Mouse (Mus musculus) cerebellum, postnatal 4 days (tissue): ENCODE results near the gene Fcer1g.

Experiments
- DNase-seq, 2 experiments: peaks; one replicate each; pipeline ENCODE4 v3.0.0; 2022; ENCODE audit warnings: low spot score in 2 of 2, mixed read lengths in 1 of 2

Fcer1g gene

GRCm38 (mm10) chr1:171216241-171216955, 17.8 kb downstream of the Fcer1g start:
- no peak for DNase-seq

- DNase-seq: no peak
Measured at GRCm38 (mm10) chr1:171213801-171214496, 20.2 kb downstream of the Fcer1g start, which contains the start of gene Nr1i3. Gene Nr1i3 (plus strand): TSS chr1:171213970.

- DNase-seq: no peak
Measured at GRCm38 (mm10) chr1:171212854-171213253, 21.3 kb downstream of the Fcer1g start.

GRCm38 (mm10) chr1:171209409-171209808, 24.8 kb downstream of the Fcer1g start:
- DNase-seq: no peak

GRCm38 (mm10) chr1:171205704-171206493, 28.3 kb downstream of the Fcer1g start:
- DNase-seq: no peak

GRCm38 (mm10) chr1:171204249-171204644, 29.9 kb downstream of the Fcer1g start:
- no peak for DNase-seq

- DNase-seq: no peak
Measured at GRCm38 (mm10) chr1:171203471-171204248, 30.5 kb downstream of the Fcer1g start.

GRCm38 (mm10) chr1:171200769-171201168, 33.4 kb downstream of the Fcer1g start:
- DNase-seq: no peak

- DNase-seq: no peak
Measured at GRCm38 (mm10) chr1:171199532-171199931, 34.6 kb downstream of the Fcer1g start.

- DNase-seq: peak in 1 of 2 experiments; percentile 50
Measured at GRCm38 (mm10) chr1:171195887-171196397, 38.2 kb downstream of the Fcer1g start, which contains the start of gene Pcp4l1. Gene Pcp4l1 (minus strand): TSS chr1:171196268.

GRCm38 (mm10) chr1:171195046-171195822, 38.9 kb downstream of the Fcer1g start:
- DNase-seq: no peak

- DNase-seq: no peak
Measured at GRCm38 (mm10) chr1:171193911-171194830, 40.0 kb downstream of the Fcer1g start.

- DNase-seq: no peak
Measured at GRCm38 (mm10) chr1:171193093-171193840, 40.9 kb downstream of the Fcer1g start.

GRCm38 (mm10) chr1:171192283-171192682, 41.9 kb downstream of the Fcer1g start:
- no peak for DNase-seq

GRCm38 (mm10) chr1:171190832-171191231, 43.3 kb downstream of the Fcer1g start:
- DNase-seq: no peak

- no peak for DNase-seq
Measured at GRCm38 (mm10) chr1:171189476-171190114, 44.6 kb downstream of the Fcer1g start.

GRCm38 (mm10) chr1:171189046-171189445, 45.1 kb downstream of the Fcer1g start:
- DNase-seq: no peak
